Mouse (Mus musculus) thymus, postnatal 36 days (tissue): ENCODE data around the gene Arhgef25.

Experiments used
- DNase-seq, 2 experiments: peaks; one replicate each; pipeline ENCODE4 v3.0.0; 2022; ENCODE audit warnings: mixed read lengths in 2 of 2

Gene Arhgef25

DNA sequence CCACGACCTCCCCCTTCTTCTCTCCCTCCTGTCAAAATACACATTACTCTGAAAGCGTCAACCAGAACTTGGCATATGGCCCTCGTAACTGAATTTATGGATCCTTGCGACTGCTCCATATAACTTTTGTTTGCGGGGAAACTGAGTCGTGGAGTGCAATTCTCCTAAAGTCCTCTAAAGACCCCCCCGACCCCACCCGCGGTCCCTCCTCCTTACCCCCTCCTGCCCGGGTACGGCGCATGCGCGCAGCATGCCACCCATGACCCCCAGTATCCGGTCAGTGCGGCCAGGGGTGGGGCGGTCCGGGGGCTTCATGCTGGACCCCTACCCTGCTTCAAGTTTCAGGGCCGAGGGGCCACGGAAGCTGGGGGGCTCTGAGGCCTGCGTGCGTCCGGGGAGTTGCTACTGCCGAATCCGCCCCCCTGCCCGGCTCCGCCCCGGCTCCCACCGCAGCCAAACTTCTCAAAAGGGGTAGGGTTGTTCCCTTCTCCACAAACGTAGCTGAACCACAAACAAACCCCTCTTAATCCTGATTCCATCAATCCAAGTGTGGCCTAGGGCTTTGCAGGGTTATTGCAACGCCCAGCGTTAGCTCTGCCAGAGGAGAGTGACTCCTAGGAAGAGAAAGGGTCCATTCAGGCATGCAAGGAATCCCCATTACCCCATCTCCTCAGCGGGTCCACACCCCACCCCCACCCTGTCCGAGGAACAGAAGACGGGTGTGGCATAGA, at the start of gene Arhgef25:
TSS of gene Arhgef25 (minus strand) at position 433 of the 731 bp plus-strand sequence.
- DNase-seq: peak; percentile 5 to 30

- DNase-seq: no peak
Measured at GRCm38 (mm10) chr10:127238241-127238824, 48.5 kb upstream of the Arhgef25 start.

- DNase-seq: no peak
Measured at GRCm38 (mm10) chr10:127236541-127236940, 46.7 kb upstream of the Arhgef25 start.

GRCm38 (mm10) chr10:127233141-127233540, 43.3 kb upstream of the Arhgef25 start:
- peak in 1 of 2 experiments; percentile 21 for DNase-seq

GRCm38 (mm10) chr10:127231741-127232140, 41.9 kb upstream of the Arhgef25 start:
- DNase-seq: no peak

DNA sequence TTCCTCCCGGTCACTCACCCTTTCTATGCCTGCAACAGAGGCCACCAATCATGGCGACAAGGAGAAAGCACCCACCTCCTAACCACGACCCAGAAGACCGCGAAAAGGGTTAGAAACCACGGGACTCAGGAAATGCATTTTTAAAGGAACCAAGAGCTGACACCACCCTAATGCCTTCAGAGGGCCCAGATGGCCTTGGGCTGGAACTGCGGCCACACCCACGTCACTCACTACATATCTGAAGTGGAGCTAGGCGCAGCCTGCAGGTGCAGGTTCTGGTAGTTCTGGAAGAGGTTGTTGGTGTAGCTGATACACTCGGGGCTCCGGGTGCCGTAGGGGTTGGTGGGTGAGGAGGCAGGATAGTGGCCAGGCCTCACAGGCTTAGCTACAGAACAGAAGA, 40.8 kb upstream of the Arhgef25 start:
- DNase-seq: no peak

DNA sequence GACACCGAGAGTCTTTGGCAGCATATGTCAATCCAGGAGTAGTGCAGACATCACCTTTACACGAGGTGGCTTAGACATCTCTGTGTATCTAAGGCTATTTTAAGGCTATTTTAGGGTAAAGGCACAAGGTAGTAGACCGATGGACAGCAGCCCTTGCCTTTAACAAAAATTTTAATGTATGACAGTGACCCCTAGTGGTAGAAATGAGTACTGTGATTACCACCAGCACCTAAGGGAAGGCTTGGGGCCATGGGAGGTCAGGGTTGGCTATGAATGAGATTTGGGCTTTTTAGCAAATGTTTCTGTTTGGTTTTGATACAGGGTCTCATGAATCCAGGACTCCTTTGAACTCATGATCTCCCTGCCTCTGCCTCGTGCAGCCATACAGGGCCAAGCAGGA, 39.0 kb upstream of the Arhgef25 start:
- no peak for DNase-seq

DNA sequence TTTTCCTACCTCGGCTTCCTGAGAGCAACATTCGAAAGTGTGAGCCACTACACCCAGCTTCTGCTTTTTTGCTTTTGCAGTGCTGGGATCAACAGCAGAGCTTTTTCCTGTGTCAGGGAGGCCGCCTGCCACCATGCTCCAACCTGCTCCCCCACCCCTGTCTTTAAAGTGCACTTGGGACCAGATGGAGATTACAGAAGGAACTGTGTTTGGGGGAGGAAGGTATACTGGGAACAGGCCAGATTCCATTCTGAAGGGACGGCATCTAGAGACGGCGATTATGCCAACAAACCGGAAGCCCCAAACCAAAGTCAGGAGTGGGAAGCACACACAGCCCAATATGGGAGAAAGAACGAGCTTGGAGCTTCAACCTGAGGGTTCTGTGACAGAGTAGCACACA, 37.3 kb upstream of the Arhgef25 start:
- no peak for DNase-seq

DNA sequence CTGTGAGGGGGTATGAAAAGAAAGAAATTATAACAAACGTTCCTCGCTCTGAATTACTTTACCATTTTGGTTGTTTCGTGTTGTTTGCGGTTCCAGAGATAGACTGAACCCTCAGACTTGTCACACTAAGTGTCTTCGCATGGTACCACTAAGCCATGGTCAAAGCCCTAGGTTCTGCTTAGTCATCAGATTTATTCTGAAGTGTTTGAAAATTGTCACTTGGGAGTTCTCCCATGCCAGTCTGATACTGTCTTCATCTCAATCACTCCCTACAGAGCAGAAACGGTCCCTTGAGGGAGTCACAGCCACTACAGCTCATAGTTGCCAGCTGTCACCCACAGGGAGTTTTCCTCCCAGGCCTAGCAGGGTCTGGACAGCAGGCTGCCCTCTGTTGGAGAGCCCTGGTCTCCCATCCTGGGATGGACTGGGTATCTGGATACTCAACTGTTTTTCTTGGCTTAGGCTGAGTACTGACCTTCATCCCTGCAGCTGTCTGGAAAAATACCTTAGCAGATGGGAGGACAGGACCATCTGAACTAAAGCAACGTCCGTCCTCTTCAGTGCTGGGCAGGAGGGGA, 36.5 kb upstream of the Arhgef25 start:
- DNase-seq: no peak

DNA sequence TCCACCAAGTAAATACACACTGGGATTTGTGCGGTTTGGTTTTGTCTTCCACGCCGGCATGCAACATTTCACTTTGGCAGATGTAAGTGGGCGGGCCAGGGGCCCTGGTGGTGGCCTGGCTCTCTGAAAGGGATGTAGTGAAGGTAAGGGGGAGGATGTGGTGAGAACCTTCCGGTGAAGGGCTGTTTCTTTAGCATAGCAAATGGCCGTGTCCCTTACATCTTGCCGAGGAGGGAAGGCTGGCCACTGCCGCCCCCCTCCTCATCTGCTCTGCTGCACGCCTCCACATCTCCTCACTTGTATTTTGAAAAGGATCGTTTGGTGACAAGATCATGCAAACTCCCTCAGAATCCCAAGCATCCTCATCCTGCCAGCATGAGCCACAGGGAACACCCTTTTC, 35.8 kb upstream of the Arhgef25 start:
- DNase-seq: peak in 1 of 2 experiments; percentile 12

DNA sequence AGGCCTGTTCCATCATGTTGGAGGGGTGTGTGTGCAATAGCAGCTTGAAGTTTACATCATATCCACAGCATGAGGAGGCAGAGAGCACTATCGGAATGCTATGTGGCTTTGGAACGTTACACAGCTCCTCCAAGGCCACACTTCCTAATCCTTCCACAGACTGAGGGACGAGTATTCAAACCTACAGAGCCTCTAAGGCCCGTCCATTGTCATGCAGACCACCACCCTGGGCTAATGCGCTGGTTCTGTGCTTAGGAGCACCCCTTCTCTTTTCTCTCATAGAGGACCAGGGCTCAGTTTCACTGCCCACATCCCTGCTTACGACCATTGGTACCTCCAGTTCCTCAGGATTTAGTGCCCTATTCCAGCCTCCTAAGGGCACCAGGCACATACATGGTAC, 35.3 kb upstream of the Arhgef25 start:
- DNase-seq: no peak

- no peak for DNase-seq
Measured at GRCm38 (mm10) chr10:127218339-127218738, 28.5 kb upstream of the Arhgef25 start.

DNA sequence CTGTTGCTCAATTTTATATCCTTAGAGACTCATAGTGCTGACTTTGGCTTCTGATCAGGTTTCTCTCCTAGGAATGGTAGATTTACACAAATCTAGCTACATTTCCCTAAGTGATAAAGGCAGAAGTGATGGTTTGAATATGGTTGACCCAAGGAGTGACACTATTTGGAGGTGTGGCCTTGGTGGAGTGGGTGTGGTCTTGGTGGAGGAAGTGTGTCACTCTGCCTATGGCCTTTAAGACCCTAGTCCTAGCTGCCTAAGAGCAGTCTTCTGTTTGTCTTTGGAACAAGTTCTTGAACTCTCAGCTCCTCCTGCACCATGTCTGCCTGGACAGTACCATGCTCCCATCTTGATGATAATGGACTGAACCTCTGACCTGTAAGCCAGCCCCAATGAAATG, 27.3 kb upstream of the Arhgef25 start:
- DNase-seq: no peak

DNA sequence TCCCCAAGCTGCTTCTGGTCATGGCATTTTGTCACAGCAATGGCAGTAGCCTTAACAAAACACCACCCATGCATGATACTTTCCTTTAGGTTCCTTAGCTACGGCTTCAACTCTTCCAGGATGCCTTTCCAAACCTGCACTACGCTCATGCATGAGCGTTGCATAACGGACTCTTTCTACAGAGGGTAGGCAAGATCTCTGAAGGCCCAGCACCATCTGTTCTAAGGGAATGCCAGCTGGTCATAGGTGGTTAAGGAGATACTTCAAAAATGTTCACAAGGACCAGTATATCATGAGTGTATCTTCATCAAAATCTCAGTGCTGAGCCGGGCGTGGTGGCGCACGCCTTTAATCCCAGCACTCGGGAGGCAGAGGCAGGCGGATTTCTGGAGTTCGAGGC, 26.6 kb upstream of the Arhgef25 start:
- no peak for DNase-seq

GRCm38 (mm10) chr10:127214422-127214803, 24.5 kb upstream of the Arhgef25 start:
- DNase-seq: no peak

- no peak for DNase-seq
Measured at GRCm38 (mm10) chr10:127213704-127214421, 24.0 kb upstream of the Arhgef25 start.

GRCm38 (mm10) chr10:127213272-127213671, 23.4 kb upstream of the Arhgef25 start:
- DNase-seq: no peak

GRCm38 (mm10) chr10:127211414-127211854, 21.6 kb upstream of the Arhgef25 start, which contains the start of gene Pip4k2c:
TSS of gene Pip4k2c (minus strand) at chr10:127211585.
- DNase-seq: peak; percentile 92 to 94

- no peak for DNase-seq
Measured at GRCm38 (mm10) chr10:127210961-127211405, 21.1 kb upstream of the Arhgef25 start.

GRCm38 (mm10) chr10:127209928-127210570, 20.2 kb upstream of the Arhgef25 start:
- DNase-seq: no peak

GRCm38 (mm10) chr10:127208921-127209320, 19.0 kb upstream of the Arhgef25 start:
- no peak for DNase-seq

- no peak for DNase-seq
Measured at GRCm38 (mm10) chr10:127205373-127205772, 15.5 kb upstream of the Arhgef25 start.

DNA sequence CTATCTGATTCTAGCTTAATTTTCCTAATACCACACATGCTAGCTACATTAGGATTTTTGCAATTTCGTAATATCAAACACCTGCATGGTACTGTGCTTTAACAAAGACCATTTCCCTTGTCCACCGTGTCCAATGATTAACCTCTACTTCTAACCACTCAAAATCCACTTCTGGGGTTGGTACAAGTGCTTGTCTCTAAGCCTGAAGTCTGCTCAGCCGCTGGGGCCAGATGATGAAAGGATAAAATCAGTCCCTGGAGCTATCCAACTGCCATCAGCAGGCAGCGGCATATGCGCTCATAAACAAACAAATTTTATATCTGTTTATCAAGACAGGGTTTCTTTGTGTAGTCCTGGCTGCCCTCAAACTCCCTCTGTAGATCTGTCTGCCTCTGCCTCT, 14.7 kb upstream of the Arhgef25 start:
- DNase-seq: no peak
